Mouse (Mus musculus) heart, adult 9 months (tissue): ENCODE measurements around the gene Neo1.
A peak's percentile ranks its signal among the peaks of the same experiment; 100 is the strongest.
"Not testable (repeated sequence)": the region's sequence is repeated elsewhere in the genome, so short reads cannot be mapped to it uniquely, and the experiment has no call there.

Source experiments
- DNase-seq, 2 experiments: peaks; one replicate each; pipeline ENCODE4 v3.0.0; 2022; ENCODE audit warnings: low spot score in 2 of 2

Gene Neo1

GRCm38 (mm10) chr9:58989255-58989928 is 46.8 kb downstream of the Neo1 start:
- no peak for DNase-seq

GRCm38 (mm10) chr9:58979034-58979433 is 57.2 kb downstream of the Neo1 start:
- DNase-seq: no peak

DNA sequence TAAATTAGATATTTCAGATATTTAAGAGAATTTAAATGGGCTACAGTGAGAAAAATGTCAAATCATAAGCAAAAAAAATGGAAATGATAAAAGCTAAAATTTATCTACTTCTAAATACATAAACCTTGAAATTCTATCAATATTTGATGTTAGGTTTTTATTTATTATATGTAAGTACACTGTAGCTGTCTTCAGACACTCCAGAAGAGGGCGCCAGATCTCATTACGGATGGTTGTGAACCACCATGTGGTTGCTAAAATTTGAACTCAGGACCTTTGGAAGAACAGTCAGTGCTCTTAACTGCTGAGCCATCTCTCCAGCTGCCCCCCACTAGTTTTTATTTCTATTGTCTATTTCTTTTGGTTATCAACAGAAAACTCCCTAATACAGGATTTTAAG is 65.1 kb downstream of the Neo1 start:
- DNase-seq: not testable (repeated sequence)

DNA sequence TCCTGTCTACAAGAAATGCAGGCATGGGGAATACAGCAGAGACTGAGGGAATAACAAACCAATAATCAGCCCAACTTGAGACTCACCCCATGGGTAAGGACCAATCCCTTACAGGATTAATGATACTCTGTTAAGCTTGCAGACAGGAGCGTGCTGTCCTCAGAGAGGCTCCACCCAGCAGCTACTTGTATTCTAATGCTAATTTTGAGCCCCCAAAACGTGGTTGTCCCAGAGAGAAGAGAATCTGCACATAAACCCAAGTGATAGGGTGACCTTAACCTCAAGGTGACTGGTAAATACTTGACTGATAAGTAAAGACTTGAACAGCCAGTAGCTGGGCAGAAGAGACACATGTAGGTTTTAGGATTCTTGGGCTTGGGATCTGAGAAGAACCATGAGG is 68.9 kb downstream of the Neo1 start:
- DNase-seq: no peak

GRCm38 (mm10) chr9:58955507-58955906 is 80.7 kb downstream of the Neo1 start:
- DNase-seq: peak in 1 of 2 experiments; percentile 0

- DNase-seq: not testable (repeated sequence)
Observed at GRCm38 (mm10) chr9:58945910-58946309, 90.3 kb downstream of the Neo1 start.

GRCm38 (mm10) chr9:58934776-58935175 is 101.5 kb downstream of the Neo1 start:
- DNase-seq: no peak

GRCm38 (mm10) chr9:58928103-58928502 is 108.1 kb downstream of the Neo1 start:
- DNase-seq: peak in 1 of 2 experiments; percentile 28

DNA sequence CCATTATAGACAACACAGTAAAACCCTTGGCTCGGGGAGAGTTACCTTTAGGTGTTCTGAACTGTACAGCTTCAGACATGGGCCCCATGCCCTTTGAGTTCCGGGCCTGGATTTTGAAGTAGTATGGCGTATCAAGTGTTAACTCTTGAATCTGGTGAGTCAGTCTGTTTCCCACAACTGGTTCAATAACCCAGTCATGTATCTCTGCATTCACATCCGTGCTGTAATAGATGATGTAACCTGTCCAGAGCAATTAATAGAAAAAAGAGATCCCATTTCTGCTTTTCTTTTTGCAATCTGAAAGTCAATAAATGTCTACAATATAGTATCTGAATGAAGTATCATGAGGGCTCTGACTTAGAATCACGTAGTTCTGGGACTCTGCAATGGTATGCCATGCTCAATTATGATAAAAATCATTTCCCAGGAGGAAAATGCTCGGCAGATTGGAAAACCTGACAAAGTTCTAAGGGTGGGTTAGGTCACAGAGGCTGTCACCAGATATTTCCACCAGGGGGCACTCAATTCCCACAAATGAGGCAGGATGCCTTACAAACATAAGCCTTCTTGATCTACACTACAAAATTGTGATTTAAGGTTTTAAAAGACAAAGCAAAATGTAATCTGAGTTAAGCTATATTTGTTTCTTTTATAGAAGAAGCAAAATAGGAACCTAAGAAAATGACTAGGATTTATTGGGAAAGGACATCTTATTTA is 133.2 kb downstream of the Neo1 start:
- peak; percentile 10 to 32 for DNase-seq

DNA sequence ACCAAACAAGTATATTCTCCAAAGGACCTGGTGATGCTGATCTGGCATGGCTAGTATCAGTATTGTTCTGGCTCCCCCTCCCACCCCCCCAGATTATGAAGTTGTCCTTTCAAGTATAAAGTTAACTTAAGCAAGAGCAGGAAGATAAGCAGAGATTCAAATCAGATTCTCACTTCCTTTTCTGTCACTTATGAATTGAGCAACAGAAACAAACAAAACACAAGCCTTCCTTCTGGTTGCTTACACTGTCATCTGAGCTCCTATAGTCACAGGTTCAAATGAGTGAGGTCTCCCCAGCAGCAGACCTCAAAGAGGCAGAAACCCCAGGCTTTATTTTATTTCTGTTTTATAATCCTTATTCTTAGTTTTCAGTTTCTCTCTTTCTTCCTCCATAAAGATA is 136.6 kb downstream of the Neo1 start:
- DNase-seq: no peak

- DNase-seq: no peak
Observed at GRCm38 (mm10) chr9:58891840-58892640, 144.2 kb downstream of the Neo1 start.

GRCm38 (mm10) chr9:58890893-58891292 is 145.3 kb downstream of the Neo1 start:
- DNase-seq: no peak

GRCm38 (mm10) chr9:58889782-58890448 is 146.3 kb downstream of the Neo1 start:
- DNase-seq: no peak

DNA sequence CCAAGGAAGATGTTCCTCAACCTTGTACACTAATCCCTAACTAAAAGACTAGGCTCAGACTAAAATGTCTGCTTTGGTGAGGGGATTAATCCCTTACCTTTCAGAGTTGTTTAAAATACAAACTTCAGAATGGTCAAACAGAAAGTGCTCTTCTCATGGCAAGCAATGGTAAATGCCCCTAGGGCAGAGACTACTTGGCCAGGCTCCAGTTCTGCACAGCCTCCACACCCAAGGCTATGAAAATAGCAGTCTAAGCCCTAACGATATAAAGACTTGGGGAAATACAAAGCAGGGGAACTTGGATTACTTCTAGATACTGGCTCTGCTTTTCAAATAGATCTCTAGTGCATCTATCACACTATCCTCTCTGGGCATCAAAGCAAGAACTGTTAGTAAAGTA is 153.6 kb downstream of the Neo1 start:
- DNase-seq: no peak

GRCm38 (mm10) chr9:58879836-58880235 is 156.4 kb downstream of the Neo1 start:
- DNase-seq: no peak

- DNase-seq: no peak
Observed at GRCm38 (mm10) chr9:58876946-58877625, 159.2 kb downstream of the Neo1 start.

DNA sequence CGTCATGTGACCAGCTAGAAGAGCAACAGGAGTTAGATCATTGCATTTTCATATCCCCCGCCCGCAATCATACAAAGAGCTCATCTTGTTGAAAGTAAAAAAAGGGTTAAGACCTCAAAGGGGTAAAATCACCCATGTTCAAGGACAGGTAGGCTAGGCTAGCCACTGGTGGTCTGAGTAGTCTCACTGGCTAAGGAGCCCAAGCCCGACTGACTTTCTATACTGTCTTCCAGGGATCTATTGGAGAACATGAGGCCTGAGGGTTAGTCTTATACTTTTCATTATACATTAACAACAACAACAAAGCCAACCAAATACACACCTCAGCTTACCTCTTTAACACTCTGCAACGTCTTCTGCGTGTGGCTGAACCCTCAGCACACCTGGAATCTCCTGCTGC is 160.8 kb downstream of the Neo1 start:
- DNase-seq: no peak

- no peak for DNase-seq
Observed at GRCm38 (mm10) chr9:58874354-58874753, 161.9 kb downstream of the Neo1 start.

DNA sequence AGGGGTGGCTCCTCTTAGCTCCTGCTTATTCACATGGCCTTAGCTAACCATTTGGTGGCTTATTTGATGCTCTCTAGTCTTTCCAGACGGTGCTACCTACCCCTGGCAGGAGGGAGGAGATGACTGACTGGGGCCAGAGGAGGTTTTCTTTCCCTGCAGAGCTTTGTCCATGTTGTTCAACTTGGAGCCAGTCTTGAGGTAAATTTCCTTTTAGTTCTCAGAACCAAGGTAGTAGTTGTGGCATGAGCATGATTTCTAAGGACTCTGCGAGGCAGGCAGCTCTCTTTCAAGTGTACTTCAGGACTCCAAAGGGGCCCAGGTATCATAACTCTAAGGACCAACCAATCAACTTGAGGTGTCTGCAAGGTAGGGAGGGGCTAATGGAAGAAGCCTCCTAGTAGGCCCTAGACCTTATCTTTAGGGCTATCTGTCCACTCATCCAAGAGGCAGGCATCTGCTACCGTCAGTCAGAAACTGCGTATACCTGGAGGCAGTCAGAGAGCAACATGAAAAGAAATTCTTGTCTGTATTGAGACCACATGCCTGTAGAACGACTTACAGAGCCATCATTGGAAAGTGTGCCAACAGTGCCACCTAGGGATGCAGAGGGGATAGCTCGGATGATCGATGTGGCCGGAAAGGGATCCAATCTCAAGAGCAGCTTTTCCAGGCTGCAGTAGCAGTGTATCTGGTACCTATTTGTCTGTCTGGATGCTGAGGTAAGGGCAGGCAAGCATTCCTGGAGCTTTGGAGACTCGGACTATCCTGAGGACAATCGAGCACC is 162.5 kb downstream of the Neo1 start:
- peak; percentile 19 to 47 for DNase-seq

DNA sequence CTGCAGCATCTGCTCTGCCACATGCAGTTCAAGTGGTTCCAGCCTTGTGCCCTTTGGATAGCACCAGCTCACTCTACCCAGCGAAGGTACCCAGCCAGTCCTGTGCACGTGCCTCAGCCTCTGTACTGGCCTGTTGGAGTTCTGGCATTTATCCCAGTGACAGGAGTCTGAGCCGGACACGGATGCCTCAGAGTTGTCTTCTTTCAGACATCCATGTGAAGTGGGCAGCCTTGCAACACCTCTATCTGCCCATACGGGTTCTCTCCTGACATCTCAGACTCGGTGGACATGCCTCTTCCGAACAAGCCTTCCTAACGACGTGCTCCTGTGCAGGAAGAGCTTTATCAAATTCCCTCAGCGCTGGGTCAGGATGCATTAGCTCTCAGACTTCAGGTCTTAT is 165.1 kb downstream of the Neo1 start:
- no peak for DNase-seq

DNA sequence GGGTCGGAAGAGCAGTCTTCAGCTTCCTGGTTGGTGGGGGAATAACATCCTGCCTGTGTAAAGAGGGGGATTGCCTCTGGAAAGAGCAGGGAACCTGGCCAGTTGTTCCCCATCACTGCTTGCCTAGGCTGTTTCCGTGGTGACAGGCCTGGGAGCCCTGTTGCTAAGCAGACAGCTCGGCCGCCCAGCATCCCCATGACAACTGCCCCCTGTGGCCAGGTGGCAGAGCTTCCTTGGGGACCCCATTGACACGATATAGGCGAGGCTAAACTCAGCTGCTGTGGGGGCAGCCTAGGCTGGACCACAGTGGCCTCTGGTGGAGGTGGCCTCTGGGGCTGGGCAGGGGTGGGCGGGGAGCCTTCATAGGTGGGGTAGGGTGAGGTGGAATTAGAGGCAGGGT is 172.4 kb downstream of the Neo1 start:
- no peak for DNase-seq
